Mouse (Mus musculus) T-helper 2 cell (primary cell): ENCODE results near the gene Fam234b.

Source experiments
- in situ Hi-C: fragments of 300-600 bp; cut with MboI, MseI; formaldehyde crosslinking; loops from one replicate; pipeline ENCODE4 v1.15.1; 2025; ENCODE audit warnings: high pct_unique_total_duplicates

The Fam234b gene

GRCm38 (mm10) chr6:135266056-135266455 is 68.3 kb downstream of the Fam234b start:
- in situ Hi-C loops = no loop called here

- in situ Hi-C loops = no loop called here
These were observed 69.4 kb downstream of the Fam234b start for GRCm38 (mm10) chr6:135267221-135267620.

GRCm38 (mm10) chr6:135268392-135268791 is 70.6 kb downstream of the Fam234b start:
- in situ Hi-C loops = no loop called here

GRCm38 (mm10) chr6:135269626-135270025 is 71.8 kb downstream of the Fam234b start:
- in situ Hi-C loops = loop anchor here (10.0 kb wide), 1 partner anchor 965 kb away; no protein-coding TSS in a partner anchor

- in situ Hi-C loops = loop anchor here (10.0 kb wide), 1 partner anchor 963 kb away; no protein-coding TSS in a partner anchor
These were observed 74.0 kb downstream of the Fam234b start for GRCm38 (mm10) chr6:135271761-135272160.

GRCm38 (mm10) chr6:135273066-135273465 is 75.3 kb downstream of the Fam234b start:
- in situ Hi-C loops = loop anchor here (10.0 kb wide), 1 partner anchor 962 kb away; no protein-coding TSS in a partner anchor

- in situ Hi-C loops = loop anchor here (10.0 kb wide), 1 partner anchor 960 kb away; no protein-coding TSS in a partner anchor
These were observed 77.5 kb downstream of the Fam234b start for GRCm38 (mm10) chr6:135275231-135275630.

GRCm38 (mm10) chr6:135276474-135277295 is 78.9 kb downstream of the Fam234b start:
- in situ Hi-C loops = loop anchor here (10.0 kb wide), 1 partner anchor 958 kb away; no protein-coding TSS in a partner anchor

- in situ Hi-C loops = loop anchor here (10.0 kb wide), 1 partner anchor 956 kb away; no protein-coding TSS in a partner anchor
These were observed 80.5 kb downstream of the Fam234b start for GRCm38 (mm10) chr6:135278302-135278701.

- in situ Hi-C loops = loop anchor here (10.0 kb wide), 1 partner anchor 956 kb away; no protein-coding TSS in a partner anchor
These were observed 81.5 kb downstream of the Fam234b start for GRCm38 (mm10) chr6:135279286-135279685.

GRCm38 (mm10) chr6:135279856-135280255 is 82.1 kb downstream of the Fam234b start:
- in situ Hi-C loops = loop anchor here (10.0 kb wide), 1 partner anchor 955 kb away; no protein-coding TSS in a partner anchor

GRCm38 (mm10) chr6:135292391-135292790 is 94.6 kb downstream of the Fam234b start:
- in situ Hi-C loops = no loop called here

GRCm38 (mm10) chr6:135294150-135294549 is 96.4 kb downstream of the Fam234b start:
- in situ Hi-C loops = no loop called here
